Mouse (Mus musculus) brown adipose tissue, adult 24 weeks (tissue): ENCODE measurements around the gene Moxd1. TPM values are rescaled to one million over a fixed set of nuclear protein-coding genes. Genes with fewer than 3 reads are reported as not detected.
A peak's percentile ranks its signal among the peaks of the same experiment; 100 is the strongest.

ENCODE experiments used
- H3K27ac ChIP-seq: fragments of 200-500 bp; replicated peaks from 2 replicates; pipeline ENCODE4 v1.5.1; 2012; ENCODE audit warnings: low read depth, mild to moderate bottlenecking, low read length
- H3K4me1 ChIP-seq: fragments of 200-500 bp; 2 replicates; pipeline ENCODE4 v1.6.1; 2012; ENCODE audit warnings: low read length, mixed read lengths; ENCODE audit not compliant: control insufficient read depth, insufficient read depth, insufficient read length
- H3K4me3 ChIP-seq: fragments of 200-500 bp; 2 replicates; pipeline ENCODE4 v1.5.1; 2012; ENCODE audit warnings: low read depth, mild to moderate bottlenecking, low read length, moderate library complexity; ENCODE audit not compliant: insufficient read depth
- polyA plus RNA-seq: library from polyadenylated mRNA; stranded (reverse); fragments of >200 nt; gene quantifications from 2 replicates; pipeline ENCODE4 v1.2.4, GENCODE M21; 2012; ENCODE audit not compliant: missing spikeins, insufficient read depth, insufficient read length

The Moxd1 gene
- polyA plus RNA-seq = 0.55 TPM in 1 of 2 replicates, not detected in the other

DNA sequence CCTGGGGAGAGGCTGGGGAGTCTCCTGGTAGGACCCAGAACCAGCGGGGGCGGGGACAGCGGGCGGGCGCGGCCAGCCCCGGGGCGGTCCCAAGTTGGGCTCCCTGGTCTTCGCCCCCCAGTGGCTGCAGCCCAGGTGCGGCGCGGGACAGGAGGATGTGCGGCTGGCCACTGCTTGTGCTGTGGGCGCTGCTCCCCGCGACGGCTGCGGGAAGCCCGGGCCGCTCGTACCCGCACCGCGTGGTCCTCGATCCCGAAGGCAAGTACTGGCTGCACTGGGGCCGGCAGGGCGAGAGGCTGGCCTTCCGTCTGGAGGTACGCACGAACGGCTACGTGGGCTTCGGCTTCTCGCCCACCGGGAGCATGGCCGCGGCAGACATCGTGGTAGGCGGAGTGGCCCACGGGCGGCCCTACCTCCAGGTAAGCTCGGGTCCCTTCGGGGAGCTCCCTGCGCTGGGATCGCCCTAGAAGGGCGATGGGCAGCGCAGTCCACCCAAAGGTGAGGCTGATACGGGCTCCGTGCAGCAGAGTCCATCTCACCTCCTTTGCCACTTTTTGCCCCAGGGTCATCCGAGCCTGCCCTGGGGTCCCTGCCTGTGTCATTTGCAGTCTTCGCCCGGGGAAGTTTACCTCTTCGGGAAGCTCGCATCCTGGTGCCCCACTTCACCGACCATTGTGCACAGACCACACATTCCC, at the start of gene Moxd1:
Gene Moxd1 (plus strand): TSS at position 69 of the 695 bp plus-strand sequence.
- no peak within 1 kb of the TSS for H3K27ac ChIP-seq
- H3K4me1 ChIP-seq = no peaks in the 10 kb centered on the region
- peak within 1 kb of the TSS; percentile 27 for H3K4me3 ChIP-seq

DNA sequence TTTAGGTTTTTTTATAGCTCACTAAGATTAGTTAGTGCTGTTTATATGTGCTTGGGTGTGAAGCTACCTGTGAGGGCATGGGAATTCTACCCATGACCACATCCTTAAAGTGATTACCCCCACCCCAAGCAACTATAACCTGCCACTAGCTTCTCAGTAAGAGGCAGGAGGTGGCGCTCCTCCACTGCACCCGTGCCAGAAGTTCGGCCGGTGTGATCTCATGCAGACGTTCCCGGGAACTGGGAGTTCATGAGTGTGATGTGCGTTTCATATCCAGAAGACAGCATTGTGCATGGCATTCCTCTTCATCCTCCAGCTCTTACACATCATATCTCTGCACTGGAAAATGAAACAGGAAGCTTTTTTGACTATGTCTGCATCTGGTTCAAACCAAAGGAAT, 32.9 kb upstream of the Moxd1 start:
- Histone ChIP-seq H3K27ac (no peak overlapping the region), H3K4me1 (no peaks in the 10 kb centered on the region), H3K4me3 (no peak overlapping the region)

DNA sequence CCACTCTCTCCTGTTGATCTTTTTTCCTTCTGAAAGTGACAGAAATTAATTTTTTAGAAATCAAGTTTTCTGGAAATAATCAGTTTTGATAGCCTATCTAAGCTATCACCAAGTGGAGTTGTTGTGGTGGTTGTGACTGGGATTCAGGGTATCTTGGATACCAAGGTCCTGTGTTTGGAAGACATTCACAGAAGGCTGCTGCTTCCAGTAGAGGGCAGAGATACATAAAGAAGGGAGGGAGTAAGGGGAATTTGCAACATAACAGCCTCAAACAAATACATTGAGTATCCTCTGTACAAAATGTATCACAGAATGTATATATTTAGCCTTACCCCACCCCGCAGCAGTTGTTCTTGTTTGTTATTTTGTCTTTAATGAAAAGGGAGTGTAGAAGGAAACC, 31.3 kb upstream of the Moxd1 start:
- Histone ChIP-seq H3K4me1 (no peaks in the 10 kb centered on the region), H3K27ac (no peak overlapping the region), H3K4me3 (no peak overlapping the region)

DNA sequence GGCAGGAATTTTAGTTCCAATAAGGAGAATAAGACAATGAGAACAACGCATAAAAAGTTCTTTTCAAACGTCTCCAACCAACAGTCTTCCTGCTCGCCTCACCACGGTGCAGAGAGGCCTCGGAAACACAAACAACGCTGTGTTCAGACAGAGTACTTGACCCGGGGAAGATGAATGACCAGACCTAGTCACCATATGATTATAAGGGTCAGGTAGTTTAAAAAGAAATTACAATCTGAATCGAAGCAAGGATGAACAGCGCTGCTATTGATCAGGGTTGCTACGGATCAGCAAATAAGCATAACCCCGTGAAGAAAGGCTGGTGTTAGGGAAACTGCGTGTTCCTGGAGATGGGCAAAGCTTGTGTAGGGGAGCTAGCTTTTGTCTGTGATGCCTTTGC, 24.0 kb upstream of the Moxd1 start:
- H3K27ac ChIP-seq = no peak overlapping the region
- no peak overlapping the region for H3K4me3 ChIP-seq
- no peaks in the 10 kb centered on the region for H3K4me1 ChIP-seq

DNA sequence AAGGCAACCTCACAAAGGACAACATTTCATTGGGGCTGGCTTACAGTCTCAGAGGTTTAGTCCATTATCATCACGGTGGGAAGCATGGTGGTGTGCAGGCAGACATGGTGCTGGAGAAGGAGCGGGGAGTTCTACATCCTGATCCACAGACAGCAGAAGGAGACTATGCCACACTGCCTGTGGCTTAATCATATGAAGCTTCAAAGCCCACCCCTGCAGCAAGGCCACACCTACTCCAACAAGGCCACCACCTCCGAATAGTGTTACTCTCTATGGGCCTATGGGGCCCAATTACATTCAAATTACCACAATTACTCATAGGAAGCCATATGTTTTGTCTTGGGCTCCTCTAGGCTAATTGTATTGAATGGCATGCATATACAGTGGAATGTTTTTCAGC, 23.2 kb upstream of the Moxd1 start:
- Histone ChIP-seq H3K4me1 (no peaks in the 10 kb centered on the region), H3K27ac (no peak overlapping the region), H3K4me3 (no peak overlapping the region)

DNA sequence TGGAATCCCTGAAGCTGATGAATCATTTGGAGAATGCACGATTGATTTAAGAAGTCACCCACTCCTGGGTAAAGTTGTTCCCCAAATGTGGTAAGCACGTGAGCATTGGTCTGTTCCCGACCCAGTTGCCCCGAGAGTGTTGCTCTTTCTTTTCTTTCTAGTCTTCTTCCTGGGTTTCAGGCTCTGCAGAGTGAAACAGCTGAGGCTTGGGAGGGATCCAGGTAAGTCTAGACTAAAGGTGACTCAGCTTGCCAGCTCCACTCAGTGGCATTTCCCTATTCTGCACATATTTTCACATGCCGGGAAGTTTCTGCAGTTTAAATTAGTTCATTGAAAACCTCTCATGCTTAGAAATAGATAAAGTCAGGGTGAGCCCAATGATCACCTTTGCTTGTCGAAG, 13.2 kb upstream of the Moxd1 start:
- H3K4me3 ChIP-seq = no peak overlapping the region
- no peak overlapping the region for H3K27ac ChIP-seq
- no peaks in the 10 kb centered on the region for H3K4me1 ChIP-seq

DNA sequence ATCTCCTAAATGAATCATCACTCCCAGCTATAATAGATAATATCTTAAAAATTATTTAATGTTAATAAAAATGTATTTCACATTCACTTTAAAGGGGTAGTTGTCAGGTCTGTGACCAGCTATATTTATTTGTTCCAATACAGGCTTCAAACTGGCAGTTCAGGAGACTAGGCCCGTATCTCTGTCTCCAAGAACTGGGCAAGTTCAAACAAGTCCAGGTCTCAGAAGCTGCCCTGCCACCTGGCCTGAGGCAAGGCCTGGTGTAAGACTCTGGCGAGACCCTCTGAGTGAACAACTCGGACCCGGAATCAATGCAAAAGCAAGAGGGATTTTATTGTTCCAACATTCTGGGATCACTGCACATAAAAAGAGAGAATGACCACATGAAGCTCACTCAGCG, 10.0 kb upstream of the Moxd1 start:
- Histone ChIP-seq H3K4me3 (no peak overlapping the region), H3K27ac (no peak overlapping the region), H3K4me1 (no peaks in the 10 kb centered on the region)

DNA sequence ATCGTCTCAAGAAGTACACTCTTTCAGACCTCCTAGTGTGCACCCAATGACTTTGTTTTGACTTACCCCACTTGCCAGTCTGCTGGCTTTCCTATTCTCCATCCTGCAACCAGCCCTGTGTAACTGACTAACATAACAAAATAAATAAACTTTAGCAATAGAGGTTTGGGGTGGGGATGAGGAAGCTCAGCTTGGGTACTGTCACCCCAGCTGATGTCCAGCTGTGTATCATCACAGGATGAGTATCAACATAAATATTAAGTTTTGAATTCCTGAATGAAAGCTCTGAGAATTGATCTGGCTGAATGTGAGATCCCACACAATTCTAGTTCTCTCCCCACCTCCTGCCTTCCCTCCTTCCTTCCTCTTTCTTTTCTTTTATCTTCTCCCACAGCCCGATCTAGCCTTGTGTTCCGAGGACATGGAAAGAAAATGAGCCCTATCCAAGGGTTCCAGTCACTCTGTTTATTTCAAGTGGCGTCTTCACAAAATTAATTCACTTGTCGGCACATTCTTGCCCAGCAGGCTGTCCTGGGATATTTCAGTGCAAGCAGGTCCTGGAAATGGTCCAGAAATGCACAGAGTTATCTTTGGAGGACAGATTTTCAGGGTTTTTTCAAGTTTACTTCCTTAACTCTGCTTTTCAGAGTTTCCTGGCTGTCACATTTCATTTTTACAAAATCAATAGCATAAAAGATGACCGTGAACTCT, 5.6 kb upstream of the Moxd1 start:
- Histone ChIP-seq H3K27ac (no peak overlapping the region), H3K4me3 (no peak overlapping the region), H3K4me1 (no peaks in the 10 kb centered on the region)

DNA sequence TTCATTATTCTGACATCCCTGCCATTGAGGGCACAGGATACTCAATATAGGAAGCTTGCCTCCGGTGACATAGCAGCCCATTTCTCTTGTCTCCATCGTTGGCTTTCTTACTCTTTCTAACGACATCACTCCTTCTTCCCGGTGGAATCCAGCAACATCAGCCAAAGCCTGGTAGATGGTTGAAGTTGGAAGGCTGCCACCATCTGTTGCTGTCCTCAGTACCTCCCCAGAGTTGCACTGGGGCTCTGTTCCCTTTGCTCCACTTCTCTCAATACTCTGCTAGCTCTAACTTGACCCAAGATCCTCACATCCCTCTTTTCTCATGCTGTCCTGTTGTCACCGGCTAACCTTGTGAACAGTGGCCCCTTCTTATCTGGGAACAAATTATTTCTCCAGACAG, 2.4 kb upstream of the Moxd1 start:
- Histone ChIP-seq H3K4me1 (no peaks in the 10 kb centered on the region), H3K27ac (no peak overlapping the region), H3K4me3 (no peak overlapping the region)

DNA sequence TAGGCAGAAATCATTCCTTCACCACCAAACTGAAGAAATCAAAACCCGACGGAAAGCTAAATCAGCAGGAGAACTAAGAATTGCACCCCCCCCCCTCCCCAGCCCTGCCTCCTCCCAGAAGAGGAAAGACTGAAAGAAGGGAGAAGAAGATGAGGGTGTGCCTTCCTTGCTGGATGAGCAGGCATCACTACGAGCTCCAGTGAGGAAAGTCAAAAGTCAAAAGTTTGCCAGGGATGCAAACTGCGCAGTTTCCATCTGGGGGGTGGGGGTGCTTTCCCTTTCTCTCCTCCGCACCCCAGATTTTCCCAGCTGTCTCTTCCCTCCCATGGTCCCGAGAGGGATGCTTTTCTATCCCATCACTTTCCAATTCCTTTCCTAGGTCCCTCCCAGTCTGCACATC, 406 bp upstream of the Moxd1 start:
- Histone ChIP-seq H3K4me1 (no peaks in the 10 kb centered on the region), H3K27ac (no peak overlapping the region), H3K4me3 (peak overlapping the region; percentile 27; the same call in 1 of the 2 replicates)

DNA sequence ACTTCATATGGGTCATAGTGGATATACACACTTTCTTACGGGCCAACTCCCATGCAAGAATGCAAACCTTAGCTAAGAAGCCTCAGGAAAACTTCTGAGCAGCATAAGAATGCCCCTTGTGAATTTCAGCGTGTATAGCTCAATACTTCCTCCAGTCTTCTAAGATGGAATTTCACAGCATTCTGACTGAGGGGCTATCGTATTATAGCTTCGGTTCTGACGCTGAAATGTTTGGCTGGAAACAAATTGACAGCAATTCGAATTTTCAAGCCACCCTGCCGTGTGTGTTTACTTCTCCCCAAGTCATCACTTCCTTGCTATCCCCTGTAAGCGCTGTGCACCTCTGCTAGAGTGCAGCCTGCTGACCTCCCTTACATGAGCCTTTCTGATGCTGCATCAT, 1.3 kb downstream of the Moxd1 start:
- Histone ChIP-seq H3K4me1 (no peaks in the 10 kb centered on the region), H3K27ac (no peak overlapping the region), H3K4me3 (no peak overlapping the region)

DNA sequence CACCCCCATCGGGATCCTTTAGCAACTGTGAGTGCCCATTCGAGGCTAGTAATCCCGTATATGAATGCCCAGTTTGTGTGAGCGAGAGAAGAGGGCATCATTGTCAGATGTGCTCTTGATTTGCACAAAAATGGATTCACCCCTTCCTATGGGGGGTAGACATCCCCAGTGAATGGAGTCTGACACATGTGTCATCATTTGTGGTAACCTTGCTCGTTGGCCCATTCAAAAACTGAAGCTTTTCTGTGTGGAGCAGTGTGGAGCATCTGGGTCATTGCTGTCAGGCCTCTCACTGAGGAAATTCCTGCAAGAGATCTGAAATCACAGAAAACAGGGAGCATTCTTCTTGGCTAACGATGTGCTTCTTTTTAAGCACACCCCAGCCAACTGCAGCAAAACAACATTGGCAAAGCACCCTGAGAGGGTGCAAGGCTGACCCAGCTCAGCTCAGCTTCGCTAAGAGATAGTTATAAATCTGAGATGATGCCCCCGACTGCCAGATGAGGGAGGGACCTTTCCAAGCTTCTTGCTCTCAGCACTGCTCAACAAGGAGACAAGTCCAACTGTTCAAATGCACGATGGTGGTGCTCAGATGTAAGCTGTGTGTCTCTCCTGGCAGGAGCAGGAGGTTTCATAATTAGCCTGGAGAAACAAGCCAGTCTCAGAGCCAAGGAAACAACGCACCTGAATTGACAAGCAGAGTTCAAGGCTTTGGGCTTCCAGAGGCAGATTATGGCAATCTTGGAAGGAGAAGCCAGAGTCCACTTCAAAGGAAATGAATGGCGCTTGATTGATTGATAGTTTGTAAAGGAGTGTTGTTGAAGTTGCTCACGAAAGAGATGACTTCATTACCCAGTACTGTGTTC, 5.2 kb downstream of the Moxd1 start:
- no peak overlapping the region for H3K4me3 ChIP-seq
- H3K4me1 ChIP-seq = no peaks in the 10 kb centered on the region
- no peak overlapping the region for H3K27ac ChIP-seq

DNA sequence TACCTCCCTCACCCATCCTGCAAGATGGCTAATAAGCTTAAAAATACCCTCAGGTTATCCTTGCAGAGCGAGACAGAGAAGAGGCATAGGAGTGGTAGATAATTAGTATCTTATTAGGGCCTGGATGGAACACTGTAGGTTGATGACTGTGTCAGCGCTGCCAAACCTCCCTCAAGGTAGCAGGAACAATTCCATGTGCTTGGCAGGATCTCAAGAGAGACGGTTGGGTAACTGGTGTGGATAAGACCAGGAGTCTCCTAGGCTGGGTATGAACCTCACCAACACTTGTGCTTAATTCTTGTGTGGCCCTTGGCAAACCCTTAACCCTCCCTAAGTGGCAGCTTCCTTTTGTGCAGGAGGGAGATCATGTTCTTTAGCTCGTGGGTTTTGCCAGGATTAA, 9.0 kb downstream of the Moxd1 start:
- Histone ChIP-seq H3K4me1 (no peaks in the 10 kb centered on the region), H3K27ac (no peak overlapping the region), H3K4me3 (no peak overlapping the region)

DNA sequence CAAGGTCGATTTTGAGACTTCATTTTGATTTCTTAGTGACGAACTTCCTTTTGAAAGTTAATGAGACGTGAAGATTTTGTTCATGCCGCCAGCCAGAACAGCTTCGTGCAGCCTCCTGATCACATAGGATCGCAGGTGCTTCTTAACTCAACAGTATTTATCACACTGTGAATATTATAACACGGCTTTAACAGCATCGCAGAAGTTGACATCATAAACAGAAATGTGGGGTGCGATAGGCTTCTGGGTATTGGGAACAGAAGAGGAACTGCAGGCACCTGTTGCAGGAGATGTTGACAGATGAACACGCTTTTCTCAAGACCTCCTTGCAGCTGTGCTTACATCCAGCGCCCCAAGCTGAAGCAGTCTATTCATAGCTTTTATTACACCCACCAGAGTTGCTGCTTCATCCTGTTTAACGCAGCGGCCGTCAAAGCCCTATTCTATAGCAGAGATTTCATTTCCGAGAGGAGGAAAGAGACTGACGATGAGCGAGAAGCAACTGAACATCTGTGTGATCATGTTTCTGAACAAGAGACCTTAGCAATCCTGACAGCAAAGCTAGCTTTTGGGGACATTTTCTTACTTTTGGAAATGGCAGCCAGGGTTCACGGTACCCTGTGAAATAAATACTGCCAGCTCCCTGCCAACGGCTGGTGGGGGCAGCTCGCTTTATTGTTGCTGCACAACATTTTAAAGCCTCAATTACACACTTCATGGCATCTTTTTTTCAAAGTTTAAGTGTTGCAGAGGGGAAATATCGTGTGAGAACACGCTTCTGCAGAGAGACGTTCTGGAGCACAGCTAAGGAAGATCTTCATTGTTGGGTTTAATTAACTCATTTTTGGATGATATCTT, 12.3 kb downstream of the Moxd1 start:
- Histone ChIP-seq H3K4me3 (no peak overlapping the region), H3K4me1 (no peaks in the 10 kb centered on the region), H3K27ac (no peak overlapping the region)

DNA sequence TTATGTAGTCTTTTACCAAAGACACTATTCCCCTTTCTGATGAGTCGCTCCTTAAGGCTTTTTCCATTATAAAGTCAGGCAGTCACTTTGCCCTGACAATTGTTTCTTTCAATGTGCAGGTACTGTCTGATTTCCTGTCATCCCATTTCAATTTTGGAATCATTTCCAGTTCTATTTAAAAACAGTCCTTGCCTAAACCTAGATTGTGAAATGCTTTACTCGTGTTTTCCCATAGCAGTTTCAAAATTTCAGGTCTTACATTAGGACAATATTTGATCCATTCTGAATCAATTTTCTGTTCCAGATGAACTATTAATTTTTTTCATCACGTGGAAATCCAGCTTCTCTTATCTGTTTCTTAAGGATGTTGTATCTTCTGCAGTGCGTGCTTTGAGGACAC, 23.5 kb downstream of the Moxd1 start:
- H3K27ac ChIP-seq = no peak overlapping the region
- no peaks in the 10 kb centered on the region for H3K4me1 ChIP-seq
- no peak overlapping the region for H3K4me3 ChIP-seq
